Mouse (Mus musculus): Measurements from ENCODE around the gene Cwc15.

Gene Cwc15

GRCm38 (mm10) chr9:14548366-14548761 is 47.9 kb downstream of the Cwc15 start:
- DNase-seq (ENCODE audit: low spot score), result no peak

GRCm38 (mm10) chr9:14558332-14558731 is 57.9 kb downstream of the Cwc15 start:
- no peak for DNase-seq (ENCODE audit: low spot score)

GRCm38 (mm10) chr9:14559430-14559829 is 59.0 kb downstream of the Cwc15 start:
- DNase-seq (ENCODE audit: low spot score), result no peak

- DNase-seq (ENCODE audit: low spot score), result no peak
Measured at GRCm38 (mm10) chr9:14559996-14560395, 59.6 kb downstream of the Cwc15 start.
